Mouse (Mus musculus) gastrocnemius, adult 8-10 months (tissue): ENCODE results near the gene Ces2h. TPM values are rescaled to one million over a fixed set of nuclear protein-coding genes. Genes with fewer than 3 reads are reported as not detected.
"Not testable (repeated sequence)": the region's sequence is repeated elsewhere in the genome, so short reads cannot be mapped to it uniquely, and the experiment has no call there.

Experiments
- DNase-seq, 2 experiments: peaks; one replicate each; pipeline ENCODE4 v3.0.0; 2022; ENCODE audit warnings: low spot score in 2 of 2
- total RNA-seq, 4 experiments: library from RNA; stranded (reverse); gene quantifications; 2 replicates each; pipeline ENCODE4 v1.2.4; 2022

The Ces2h gene
- not detected for total RNA-seq

DNA sequence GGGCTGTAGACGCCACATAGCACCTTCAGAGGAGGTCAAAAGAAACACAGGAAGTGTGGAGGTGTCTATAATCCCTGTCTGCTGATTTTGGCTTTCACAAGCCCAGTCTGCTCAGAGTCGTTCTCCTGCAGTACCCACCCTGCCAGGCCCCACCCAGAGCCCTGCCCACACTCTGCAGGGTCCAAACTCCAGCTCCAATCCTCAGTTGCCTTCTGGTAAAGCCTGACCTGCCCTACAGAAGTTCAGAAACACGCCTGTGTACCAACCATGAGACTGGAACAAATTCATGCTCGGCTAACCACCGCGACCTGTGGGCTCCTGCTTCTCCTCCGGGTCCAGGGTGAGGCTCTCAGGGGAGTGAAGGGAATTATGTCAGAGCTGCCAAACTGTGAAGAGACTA, at the start of gene Ces2h:
Gene Ces2h, plus strand, starts transcription at position 268 of the 400 bp plus-strand sequence.
- no peak for DNase-seq

DNA sequence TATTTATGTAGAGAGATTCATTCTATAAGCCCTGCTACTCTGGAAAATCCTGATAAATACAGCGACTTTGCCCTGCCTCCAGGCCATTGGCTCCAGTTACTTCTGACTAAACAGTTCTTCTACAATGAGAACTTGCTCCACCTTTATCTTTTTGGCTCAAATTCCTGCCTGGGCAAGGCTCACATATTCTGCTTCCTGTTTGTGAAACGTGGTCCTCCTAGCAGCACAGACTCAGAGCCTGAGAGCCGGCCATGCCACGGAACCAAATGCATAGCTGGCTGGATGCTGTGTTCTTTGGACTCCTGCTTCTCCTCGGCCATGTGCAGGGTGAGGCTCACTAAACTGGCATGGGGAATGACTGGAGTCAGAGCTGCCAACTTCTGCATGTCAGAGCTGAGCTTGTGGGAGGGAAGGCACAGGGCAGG, 39.1 kb upstream of the Ces2h start, which contains the start of gene Ces2g:
Gene Ces2g, plus strand, starts transcription at position 182 of the 425 bp plus-strand sequence.
- no peak for DNase-seq

DNA sequence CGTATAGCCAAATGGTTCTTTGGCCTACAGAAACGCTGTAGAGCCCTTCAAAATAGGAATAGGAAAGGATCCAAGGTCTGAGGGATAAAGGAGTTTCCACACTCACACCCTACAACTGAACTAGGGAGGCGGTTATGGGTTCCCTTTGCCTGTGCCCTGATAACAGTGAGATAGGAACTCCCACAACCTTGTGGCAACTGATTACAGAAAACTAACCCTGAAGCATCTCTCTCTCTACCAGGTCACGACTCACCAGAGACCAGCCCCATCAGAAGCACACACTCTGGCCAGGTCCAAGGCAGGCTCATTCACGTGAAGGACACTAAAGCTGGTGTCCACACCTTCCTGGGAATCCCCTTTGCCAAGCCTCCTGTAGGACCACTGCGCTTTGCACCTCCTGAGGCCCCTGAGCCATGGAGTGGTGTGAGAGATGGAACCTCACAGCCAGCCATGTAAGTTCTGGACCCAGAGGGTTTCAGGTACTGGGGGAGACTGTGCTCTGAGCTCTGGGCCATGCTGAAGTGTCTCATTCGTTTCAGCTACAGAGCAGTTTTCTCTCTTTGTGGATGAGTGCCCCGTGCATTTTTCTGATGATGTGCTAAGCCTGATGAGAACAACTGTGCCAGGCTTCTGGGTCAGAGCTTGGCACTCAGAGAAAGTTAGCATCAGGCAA, 38.3 kb upstream of the Ces2h start:
- no peak for DNase-seq

DNA sequence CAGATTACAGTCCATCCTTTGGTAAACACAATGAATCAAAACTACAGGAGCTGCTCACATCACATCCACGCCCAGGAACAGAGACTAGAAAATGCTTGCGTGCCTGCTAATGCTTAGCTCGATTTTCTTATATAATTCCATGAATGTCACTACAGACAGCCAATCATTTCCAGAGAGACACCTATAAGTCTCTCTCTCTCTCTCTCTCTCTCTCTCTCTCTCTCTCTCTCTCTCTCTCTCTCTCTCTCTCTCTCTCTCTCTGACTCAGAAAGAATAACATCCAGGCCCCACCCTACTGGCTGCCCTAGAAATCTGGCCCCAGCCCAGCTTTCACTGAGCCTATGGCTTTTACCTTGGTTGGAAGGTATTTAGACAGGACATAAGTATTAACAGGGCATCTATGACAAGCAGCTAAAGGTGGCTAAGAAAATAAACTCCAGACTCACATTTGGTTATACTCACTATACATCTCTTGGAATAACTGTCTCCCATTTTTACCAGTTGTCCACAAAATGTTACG, 37.2 kb upstream of the Ces2h start:
- no peak for DNase-seq

DNA sequence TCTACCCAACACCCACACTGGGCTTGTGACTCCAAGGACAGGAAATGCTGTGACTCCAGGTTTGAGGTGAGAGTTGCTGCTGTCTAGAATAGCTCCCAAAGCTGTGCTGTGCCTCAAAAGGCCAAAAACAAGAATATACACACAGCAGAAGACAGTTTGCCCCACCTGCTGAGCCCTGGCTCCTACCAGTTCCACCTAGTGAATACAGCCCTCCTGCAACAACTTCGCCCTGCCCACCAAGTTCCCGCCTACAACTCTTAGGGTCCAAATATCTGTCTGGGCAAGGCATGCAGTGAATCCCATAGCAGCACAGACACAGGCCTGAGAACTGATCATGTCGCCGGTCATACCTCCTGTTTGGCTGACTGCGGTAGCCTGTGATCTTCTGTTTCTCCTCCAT, 16.5 kb upstream of the Ces2h start:
- DNase-seq, result no peak

DNA sequence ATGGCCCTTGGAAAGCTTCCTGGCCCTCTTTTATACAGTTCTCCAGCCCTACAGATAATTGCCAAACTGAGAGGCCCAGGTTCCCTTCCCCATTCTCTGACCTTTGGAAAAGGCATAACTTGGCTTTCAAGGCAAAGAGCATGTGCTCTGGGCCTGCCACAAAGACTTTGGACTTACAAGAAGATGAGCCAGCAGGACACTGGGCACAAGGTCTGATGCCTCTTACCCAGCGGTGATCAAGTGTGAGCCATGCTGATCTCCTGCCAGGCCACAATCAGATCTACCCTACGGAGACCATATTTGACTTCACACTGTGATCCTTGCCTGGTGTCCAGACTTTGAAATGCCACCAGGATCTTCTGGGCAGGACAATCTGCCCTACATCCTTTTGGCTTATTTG, 15.7 kb upstream of the Ces2h start:
- DNase-seq, result no peak

DNA sequence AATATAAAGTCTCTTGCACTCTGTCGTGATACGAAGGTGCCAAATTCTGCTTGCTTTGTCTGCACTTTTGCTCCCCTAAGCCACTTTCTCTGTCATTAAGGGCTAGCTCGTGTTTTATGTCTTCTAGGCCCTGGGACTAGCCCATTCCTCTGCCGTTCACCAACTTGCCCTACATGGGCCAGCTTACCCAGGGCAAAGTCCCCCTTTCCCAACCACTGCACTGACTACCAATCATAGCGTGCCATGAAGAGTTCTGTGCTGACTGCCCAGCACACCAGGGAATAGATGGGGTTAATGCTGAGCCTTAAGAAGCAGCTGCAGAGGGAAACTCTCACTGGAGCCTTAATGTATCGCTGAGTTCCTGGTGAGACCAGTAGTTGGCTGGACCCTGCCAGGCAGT, 2.5 kb upstream of the Ces2h start:
- DNase-seq, result no peak

DNA sequence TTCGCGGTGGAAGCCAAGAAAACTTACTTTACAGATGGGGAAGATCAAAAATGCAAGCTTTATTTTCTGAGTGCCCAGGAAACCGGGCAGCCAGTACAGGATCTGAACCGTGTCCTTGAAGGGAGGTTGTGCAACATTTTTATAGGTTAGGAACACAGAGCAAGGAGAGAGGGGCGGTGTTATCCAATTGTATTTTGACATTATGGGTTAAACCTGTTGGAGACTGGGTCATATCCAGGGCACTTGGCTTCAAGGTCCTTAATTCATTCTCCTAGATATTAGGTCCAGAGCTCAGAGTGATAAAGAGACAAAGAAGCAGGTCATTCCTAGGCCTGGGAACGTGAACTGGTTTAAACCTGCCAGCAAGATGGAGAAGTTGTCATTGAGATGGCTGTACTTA, 1.5 kb upstream of the Ces2h start:
- DNase-seq, result no peak

DNA sequence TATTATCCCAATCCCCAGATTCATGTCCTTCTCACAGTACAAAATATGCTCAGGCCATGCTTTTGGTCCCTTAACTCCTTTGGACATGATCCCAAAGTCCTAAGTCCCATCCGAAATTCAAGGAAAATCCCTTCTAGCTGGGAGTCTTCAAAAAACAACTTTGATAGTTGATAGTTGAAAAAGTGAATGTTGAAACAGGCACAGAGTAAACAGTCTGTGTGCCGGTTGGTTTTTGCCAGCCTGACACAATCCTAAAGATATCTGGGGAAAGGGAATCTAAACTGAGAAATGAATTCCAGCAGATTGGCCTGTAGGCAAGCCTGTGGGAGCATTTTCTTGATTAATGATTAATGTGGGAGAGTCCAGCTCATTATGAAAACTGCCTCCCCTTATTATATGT, 9.3 kb downstream of the Ces2h start:
- DNase-seq, result no peak

DNA sequence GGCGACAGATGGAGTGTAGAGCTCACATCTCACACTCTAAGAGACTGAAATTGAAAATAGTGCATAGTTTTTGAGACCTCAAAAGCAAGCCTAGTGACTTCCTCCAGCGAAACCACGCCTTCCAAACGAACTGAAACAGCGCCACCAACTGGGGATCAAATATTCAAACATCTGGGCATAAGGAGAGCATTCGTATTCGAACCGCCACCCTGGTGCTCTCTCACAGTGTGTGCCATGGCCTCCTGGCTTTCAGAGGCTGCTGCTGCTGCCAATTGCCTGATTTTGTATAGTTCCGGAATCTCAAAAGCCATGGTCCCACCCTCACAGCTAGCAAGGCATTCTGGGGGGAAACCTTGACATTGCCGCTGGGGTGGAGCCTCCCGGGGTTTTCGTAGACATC, 10.5 kb downstream of the Ces2h start:
- DNase-seq, result no peak

DNA sequence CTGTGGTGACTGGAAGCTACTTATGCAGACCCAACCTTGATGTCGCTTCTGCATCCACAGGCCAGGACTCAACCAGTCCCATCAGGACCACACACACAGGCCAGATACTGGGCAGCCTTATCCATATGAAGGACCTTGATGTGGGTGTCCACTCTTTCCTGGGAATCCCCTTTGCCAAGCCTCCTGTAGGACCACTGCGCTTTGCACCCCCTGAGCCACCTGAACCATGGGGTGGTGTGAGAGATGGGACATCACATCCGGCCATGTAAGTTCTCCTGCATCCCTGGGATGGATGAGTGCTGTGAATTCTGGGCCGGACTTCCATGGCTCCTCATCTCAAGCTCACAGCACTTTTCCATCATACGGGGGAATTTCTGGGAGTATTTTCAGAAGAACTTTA, 13.7 kb downstream of the Ces2h start:
- DNase-seq, result no peak

DNA sequence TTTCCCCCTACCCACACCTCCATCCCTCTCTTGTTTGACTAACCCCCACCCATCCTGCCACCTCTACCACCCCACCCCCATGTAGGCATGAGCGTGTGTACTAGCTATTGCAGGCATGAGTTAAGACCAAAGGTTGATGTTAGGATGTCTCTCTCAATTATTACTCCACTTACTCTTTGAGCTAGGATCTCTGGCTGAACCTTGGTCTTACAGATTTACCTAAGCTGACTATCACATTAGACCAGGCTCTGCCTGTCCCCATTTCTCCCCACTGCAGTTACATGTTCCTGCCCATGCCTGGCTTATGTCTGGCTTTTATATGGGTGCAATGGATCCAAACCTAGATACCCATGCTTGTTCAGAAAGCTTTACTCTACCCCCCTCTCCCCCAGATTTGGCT, 21.3 kb downstream of the Ces2h start:
- DNase-seq, result no peak

DNA sequence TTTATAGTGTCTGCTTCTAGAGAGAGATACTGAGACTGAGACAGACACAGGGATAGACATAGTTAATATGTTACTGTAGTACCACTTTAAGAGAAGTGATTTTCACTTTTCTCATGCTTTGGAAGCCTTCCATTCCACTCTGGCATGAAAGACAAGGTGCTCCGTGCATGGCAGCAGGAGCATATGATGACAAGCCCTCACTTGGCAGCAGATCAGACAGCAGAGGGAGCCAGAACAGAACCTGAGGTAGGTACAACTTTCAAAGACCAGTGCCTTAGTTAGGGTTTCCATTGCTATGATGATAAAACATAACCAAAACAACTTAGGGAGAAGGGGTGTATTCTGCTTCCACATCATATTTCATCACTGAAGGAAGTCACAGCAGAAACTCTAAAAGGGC, 22.4 kb downstream of the Ces2h start:
- DNase-seq, result no peak

DNA sequence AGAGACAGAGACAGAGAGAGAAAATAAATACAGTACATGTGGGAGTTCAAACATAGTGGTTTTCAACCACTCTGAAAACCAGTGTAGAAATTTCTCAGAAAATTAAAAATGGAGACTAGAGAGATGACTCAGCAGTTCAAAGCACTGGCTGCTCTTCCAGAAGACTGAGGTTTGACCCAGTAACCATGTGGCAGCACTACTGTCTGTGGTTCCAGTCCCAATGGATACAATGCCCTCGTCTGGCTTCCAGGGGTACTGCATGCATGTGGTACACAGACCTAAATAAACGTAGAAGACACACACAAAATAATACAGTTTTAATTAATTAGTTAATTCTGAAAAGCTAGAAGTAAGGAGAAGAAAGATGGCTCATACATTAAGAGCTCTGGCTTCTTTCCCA, 24.4 kb downstream of the Ces2h start:
- no peak for DNase-seq

DNA sequence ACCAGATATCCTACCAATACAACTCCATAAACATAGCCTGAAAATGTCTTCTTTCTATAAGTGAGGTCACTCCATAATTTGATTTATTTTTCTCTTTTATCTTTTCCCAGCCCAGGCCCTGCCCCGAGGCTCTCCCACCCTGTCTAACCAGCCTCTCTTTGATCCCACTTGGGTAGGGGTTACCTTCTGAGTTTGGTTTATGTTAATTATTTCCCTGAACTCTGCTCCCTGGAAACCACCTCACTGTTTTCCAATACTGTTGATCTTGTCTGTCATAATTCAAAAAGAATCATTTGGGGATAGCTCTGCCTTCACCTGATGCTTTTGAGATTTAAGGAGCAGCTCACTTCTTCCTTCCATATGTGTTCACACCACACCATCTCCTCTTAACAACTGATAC, 42.9 kb downstream of the Ces2h start:
- no peak for DNase-seq

DNA sequence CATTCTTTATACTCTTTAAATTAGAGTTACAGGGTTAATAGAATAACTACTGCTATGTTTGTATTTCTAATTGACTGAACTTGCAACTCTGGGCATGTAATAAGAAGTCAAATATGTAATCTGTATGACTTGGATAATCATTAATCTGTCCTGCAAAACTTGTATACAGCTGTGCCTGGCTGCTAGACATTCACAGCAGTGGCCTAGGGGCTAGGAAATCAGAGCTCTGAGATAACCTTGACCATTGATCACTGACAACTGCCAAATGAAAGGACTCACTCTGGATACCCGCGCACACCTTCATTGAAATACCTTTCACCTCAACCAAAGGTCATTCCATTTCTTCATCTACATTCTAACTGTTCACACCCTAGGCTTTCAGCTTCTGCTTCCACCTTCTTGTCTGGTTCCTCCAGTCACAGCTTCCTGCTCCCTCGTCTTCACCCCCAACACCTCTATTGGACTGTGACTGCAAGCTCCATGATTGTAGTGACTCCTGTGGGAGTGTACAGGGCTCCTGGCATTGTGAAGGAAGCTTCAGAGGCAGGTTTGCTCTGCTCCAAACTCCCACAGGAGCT, 45.3 kb downstream of the Ces2h start:
- DNase-seq, result no peak

DNA sequence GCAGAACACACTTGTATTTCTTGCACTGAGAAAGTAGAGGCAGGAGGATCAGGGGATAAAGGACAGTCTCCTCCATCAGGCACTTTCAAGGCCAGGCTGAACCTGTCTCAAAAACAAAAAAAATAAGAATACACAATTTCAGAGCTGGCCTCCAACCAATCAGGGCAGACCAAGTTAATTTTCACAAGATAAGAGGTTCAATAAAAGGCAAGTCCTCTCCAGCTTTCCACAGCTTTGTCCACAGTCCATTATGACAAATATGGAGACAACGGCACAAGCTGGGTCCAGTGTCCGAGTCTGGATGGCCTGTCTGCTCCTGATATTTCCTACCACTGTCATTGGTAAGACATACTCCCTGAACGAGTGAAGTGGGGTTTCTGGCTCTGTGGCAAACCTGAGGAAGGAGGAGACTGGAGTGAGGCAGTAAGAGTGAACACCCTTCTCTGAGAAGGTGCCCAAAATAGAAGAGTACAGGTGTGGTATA, 47.8 kb downstream of the Ces2h start, which contains the start of gene Ces3a:
Gene Ces3a, plus strand, starts transcription at position 231 of the 484 bp plus-strand sequence.
- DNase-seq, result no peak

DNA sequence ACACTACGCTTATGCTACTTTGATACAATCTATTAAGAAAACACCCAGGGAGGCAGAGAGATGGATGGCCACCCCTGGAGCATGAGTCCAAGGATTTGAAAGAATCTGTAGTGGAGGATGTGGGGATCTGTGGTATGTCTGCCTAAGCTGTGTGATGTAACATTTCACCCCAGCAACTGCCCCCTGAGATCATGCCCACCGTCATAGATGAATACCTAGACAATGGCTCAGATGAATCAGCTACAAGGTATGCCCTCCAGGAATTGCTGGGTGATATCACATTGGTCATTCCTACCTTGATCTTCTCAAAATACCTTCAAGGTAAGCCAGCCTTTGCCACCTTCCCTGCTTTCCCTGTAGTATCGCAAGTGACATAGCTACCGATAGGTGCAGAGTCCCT, 55.6 kb downstream of the Ces2h start:
- no peak for DNase-seq

DNA sequence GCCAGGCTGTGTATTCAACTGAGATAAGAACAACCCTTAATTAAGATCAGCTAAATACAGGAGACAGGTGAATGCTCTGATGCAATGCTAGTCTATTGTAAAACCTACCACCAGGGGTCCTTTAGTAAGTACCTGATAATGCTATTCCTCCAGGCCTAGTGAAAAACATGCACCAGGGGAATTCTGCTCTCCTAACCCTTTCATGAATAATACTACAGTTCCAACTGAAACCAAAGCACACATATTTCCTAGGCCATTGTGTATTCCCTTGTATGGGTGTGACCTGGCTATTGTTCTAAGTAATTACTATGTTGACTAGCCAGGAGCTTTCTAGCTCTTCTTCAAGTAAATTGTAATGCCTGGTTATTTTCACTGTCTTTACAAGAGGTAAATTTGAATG, 59.4 kb downstream of the Ces2h start:
- DNase-seq, result no peak

DNA sequence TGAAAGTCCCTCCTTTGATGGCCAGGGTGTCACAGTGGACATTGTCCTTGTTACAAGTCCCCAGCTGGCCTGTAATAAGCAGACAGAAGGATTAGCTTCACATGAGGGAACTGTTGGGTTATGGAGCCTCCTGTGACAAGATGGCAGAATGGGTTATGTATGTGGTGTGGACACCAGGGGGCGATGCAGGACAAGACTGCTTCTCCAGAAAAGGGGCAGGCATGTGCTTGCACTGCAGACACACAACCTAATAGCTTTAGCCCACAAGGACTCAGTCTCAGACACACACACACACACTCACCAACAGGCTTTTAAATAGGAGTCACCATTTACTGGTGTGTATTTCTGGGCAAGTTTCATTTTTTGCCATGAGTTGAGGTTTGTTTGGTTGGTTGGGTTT, 66.1 kb downstream of the Ces2h start:
- no peak for DNase-seq

DNA sequence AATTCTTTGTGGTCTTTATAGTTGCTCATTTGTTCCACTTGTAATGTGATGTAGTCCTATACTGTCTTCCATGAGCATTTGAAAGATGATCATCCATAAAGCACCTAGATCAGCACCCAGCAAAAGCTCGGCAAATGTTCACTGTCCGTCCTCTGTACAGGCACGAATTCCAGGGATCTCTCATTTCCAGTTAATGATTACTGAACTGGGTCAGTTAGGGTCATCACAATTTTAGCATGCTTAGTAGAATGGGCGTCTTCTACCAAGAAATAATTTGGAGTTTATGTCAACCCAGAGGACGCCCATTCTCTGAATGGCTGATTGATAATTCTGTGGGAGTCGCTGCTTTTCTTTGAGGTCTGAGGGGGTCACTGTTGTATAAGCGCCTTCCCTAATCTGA, 67.3 kb downstream of the Ces2h start:
- not testable (repeated sequence) for DNase-seq

DNA sequence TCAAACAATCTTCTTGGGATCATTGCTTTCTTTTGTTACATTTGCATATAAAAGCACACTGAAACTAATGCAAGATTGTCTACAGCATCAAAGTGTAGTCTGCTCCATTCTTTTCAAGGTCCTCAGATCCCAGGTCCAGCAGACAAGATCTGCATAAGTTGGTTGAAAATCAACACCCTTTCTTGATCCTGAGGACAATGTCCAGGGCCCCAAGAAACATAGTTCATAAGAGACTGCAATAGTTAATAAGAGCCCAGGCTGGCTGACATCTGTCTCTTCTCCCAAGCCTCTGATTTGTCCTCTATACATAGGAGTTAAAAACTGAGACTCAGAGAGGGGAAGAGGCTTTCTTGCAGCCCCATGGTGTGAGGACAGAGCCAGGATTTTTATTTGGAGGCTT, 68.3 kb downstream of the Ces2h start:
- no peak for DNase-seq
